In the genomic region with DNA sequence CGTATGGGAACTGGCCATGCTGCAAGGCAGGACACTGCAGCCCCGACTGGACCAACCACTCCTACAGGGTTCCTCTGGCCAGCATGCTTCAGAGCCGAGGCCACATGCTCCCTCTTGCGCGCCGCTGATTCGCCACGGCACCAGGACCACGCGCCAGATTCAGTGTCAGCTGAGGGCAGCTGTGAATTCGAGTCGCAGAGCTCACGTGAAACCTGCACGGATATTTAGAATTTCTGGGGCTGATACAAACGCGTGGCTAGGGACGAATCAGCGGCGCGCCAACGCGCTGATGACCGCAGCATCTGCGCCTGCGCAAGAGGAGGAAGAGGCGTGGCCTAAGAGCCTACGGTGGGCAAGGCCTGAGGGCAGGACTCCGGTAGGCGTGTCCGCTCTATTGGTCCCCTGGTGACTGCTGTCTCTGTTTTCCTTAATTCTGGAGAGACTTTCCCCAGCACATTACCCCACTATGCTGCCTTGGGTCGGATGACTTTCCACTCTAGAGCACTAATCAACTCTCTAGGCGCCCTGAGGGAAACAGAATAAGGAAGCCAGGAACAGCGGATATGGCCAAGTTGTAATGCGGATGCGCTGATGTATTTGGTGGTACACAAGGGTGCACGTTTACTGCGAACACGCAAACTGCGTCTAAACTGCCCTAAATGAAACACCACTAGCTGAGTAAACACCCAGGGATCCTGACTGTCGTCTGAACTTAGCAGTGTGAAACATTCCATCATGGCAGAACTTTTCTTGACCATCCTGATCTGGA, we compare ENCODE assay signal across 8 mouse cellular contexts. TPM values are rescaled to one million over a fixed set of nuclear protein-coding genes. Genes with fewer than 3 reads are reported as not detected.
A peak's percentile ranks its signal among the peaks of the same experiment; 100 is the strongest.
DNase-seq lines count a peak whose midpoint lies in the region; ATAC-seq and TF ChIP-seq lines count a peak whose summit lies in the region.

A gene (minus strand): TSS at position 304 of the 769 bp plus-strand sequence.

- H3K4me1 ChIP-seq in embryonic facial prominence, embryonic 13.5 days: peaks cover 18% of the 10 kb centered on the region
- peaks cover 10% of the 10 kb centered on the region for H3K4me1 ChIP-seq in heart, adult 2 months (ENCODE audit: control insufficient read depth, insufficient read depth, low read length)
- H3K4me1 ChIP-seq in limb, embryonic 13.5 days: peaks cover 18% of the 10 kb centered on the region
- peaks cover 9% of the 10 kb centered on the region for H3K4me1 ChIP-seq in midbrain, embryonic 16.5 days (ENCODE audit: control insufficient read depth, insufficient read depth, low read length)

- DNase-seq in 3134 (ENCODE audit: extremely low read depth, insufficient read length, low spot score): peak; percentile 92
- peak; percentile 96 to 97 for DNase-seq in adrenal gland, postnatal 36 days
- DNase-seq in heart, adult 2 months: peak; percentile 94 to 97
- DNase-seq in kidney, adult 8-10 months: peak; percentile 90 to 92
- DNase-seq in spleen, postnatal 10 days (ENCODE audit: low spot score in 2 of 2): peak; percentile 95 to 98

- TF ChIP-seq EP300 in heart, adult 2 months (IDR thresholded peaks at IDR 0.05; ENCODE audit: insufficient read depth, low read depth, low read length): peak; percentile 57; the same call in 1 of the 2 replicates

- H3K9me3 ChIP-seq in embryonic facial prominence, embryonic 13.5 days: no peaks in the 10 kb centered on the region
- H3K9me3 ChIP-seq in limb, embryonic 13.5 days: no peaks in the 10 kb centered on the region
- H3K9me3 ChIP-seq in midbrain, embryonic 16.5 days (replicated peaks; ENCODE audit: control insufficient read depth, low read length, poor library complexity, severe bottlenecking): no peaks in the 10 kb centered on the region

- peak; percentile 82 for ATAC-seq in embryonic facial prominence, embryonic 13.5 days (ENCODE audit: insufficient number of reproducible peaks, insufficient read depth, low FRiP score, low TSS enrichment, low read depth)
- ATAC-seq in limb, embryonic 13.5 days (ENCODE audit: low FRiP score, low read depth): peak; percentile 93
- peak; percentile 94 for ATAC-seq in midbrain, embryonic 16.5 days

- H3K36me3 ChIP-seq in embryonic facial prominence, embryonic 13.5 days: peaks cover 33% of the 10 kb centered on the region
- no peaks in the 10 kb centered on the region for H3K36me3 ChIP-seq in heart, adult 2 months (ENCODE audit: control insufficient read depth, insufficient read depth, low read length)
- H3K36me3 ChIP-seq in limb, embryonic 13.5 days: peaks cover 34% of the 10 kb centered on the region
- 0 out of 2 replicates have a peak, but pooled peaks cover under 1% of the 10 kb centered on the region for H3K36me3 ChIP-seq in midbrain, embryonic 16.5 days (ENCODE audit: control insufficient read depth, insufficient read depth, low read length)

- H3K4me3 ChIP-seq in embryonic facial prominence, embryonic 13.5 days: peak within 1 kb of the TSS; percentile 71
- H3K4me3 ChIP-seq in heart, adult 2 months: peak within 1 kb of the TSS; percentile 60
- peak within 1 kb of the TSS; percentile 68 for H3K4me3 ChIP-seq in limb, embryonic 13.5 days
- peak within 1 kb of the TSS; percentile 48 for H3K4me3 ChIP-seq in midbrain, embryonic 16.5 days (ENCODE audit: low read depth, low read length)

- WGBS in embryonic facial prominence, embryonic 13.5 days: 4% methylated on average over 40 of the region's 40 CpGs
- 3% methylated on average over 40 of the region's 40 CpGs for WGBS in heart, adult 2 months
- 4% methylated on average over 40 of the region's 40 CpGs for WGBS in limb, embryonic 13.5 days
- WGBS in midbrain, embryonic 16.5 days: 4% methylated on average over 40 of the region's 40 CpGs

- H3K4me2 ChIP-seq in embryonic facial prominence, embryonic 13.5 days: peak within 1 kb of the TSS; percentile 93
- peak within 1 kb of the TSS; percentile 96 for H3K4me2 ChIP-seq in limb, embryonic 13.5 days (replicated peaks)
- peak within 1 kb of the TSS; percentile 98 for H3K4me2 ChIP-seq in midbrain, embryonic 16.5 days (ENCODE audit: low read length)

- peak within 1 kb of the TSS; percentile 92 for H3K27ac ChIP-seq in embryonic facial prominence, embryonic 13.5 days
- H3K27ac ChIP-seq in heart, adult 2 months: peak within 1 kb of the TSS; percentile 81
- H3K27ac ChIP-seq in limb, embryonic 13.5 days: peak within 1 kb of the TSS; percentile 89
- peak within 1 kb of the TSS; percentile 87 for H3K27ac ChIP-seq in midbrain, embryonic 16.5 days (ENCODE audit: low read length)

- peak within 1 kb of the TSS; percentile 82 for H3K9ac ChIP-seq in embryonic facial prominence, embryonic 13.5 days
- peak within 1 kb of the TSS; percentile 74 for H3K9ac ChIP-seq in heart, adult 2 months (ENCODE audit: low read depth, low read length)
- H3K9ac ChIP-seq in limb, embryonic 13.5 days: peak within 1 kb of the TSS; percentile 68
- H3K9ac ChIP-seq in midbrain, embryonic 16.5 days (ENCODE audit: low read depth, low read length): peak within 1 kb of the TSS; percentile 65

- no peaks in the 10 kb centered on the region for H3K27me3 ChIP-seq in embryonic facial prominence, embryonic 13.5 days
- H3K27me3 ChIP-seq in heart, adult 2 months (ENCODE audit: control insufficient read depth, insufficient read depth, low read length): no peaks in the 10 kb centered on the region
- H3K27me3 ChIP-seq in limb, embryonic 13.5 days: no peaks in the 10 kb centered on the region
- H3K27me3 ChIP-seq in midbrain, embryonic 16.5 days (ENCODE audit: control insufficient read depth, insufficient read depth, low read depth, low read length): no peaks in the 10 kb centered on the region

- H3K79me2 ChIP-seq in heart, adult 2 months (replicated peaks; ENCODE audit: control insufficient read depth, insufficient read depth, low read length): no peaks in the 10 kb centered on the region

- TF ChIP-seq POLR2A in heart, adult 2 months (IDR thresholded peaks at IDR 0.05; ENCODE audit: insufficient read depth, low read depth, low read length): peak; percentile 83

- TF ChIP-seq CTCF in heart, adult 2 months (IDR thresholded peaks at IDR 0.05): 0 out of 2 replicates have a peak, but pooled peaks have one; percentile 4

- intact Hi-C loops in heart, adult 2 months (cut with DNase I): loop anchor here (2.0 to 5.0 kb wide), 3 partner anchors 17 to 156 kb away; a partner anchor contains a TSS

RNA-seq across cellular contexts. Expression of the gene that starts here (rescaled TPM):
- total RNA-seq in adrenal gland, postnatal 36 days (2021): 10 to 100 TPM; 19.7 to 22.4 TPM
- polyA plus RNA-seq in embryonic facial prominence, embryonic 13.5 days (2015; fragmentation: Nextera tagmentation; extraction: Ambion mirVana): 48.1 and 53.5 TPM in 2 replicates
- 10 to 100 TPM; 12.1 to 13.5 TPM for total RNA-seq in heart, adult 2 months (2021)
- 12.7 and 15.5 TPM in 2 replicates for polyA plus RNA-seq in heart, adult 2 months (2012; rRNA removed)
- polyA plus RNA-seq in limb, embryonic 13.5 days (2015; fragmentation: Nextera tagmentation; extraction: Ambion mirVana): 47.6 and 54.3 TPM in 2 replicates
- polyA plus RNA-seq in midbrain, embryonic 16.5 days (2015; fragmentation: Nextera tagmentation; extraction: Ambion mirVana): 51.9 and 53.4 TPM in 2 replicates

Comparison
In these comparisons a context has a peak if more than half of its experiments do, and no peak if none do; other contexts are left out.
1. Peak in every context shown above with its lines: DNase-seq, ATAC-seq, H3K4me3 ChIP-seq and H3K27ac ChIP-seq.